Mouse (Mus musculus): Measurements from ENCODE around the gene Kcnn1.

Kcnn1 gene

DNA sequence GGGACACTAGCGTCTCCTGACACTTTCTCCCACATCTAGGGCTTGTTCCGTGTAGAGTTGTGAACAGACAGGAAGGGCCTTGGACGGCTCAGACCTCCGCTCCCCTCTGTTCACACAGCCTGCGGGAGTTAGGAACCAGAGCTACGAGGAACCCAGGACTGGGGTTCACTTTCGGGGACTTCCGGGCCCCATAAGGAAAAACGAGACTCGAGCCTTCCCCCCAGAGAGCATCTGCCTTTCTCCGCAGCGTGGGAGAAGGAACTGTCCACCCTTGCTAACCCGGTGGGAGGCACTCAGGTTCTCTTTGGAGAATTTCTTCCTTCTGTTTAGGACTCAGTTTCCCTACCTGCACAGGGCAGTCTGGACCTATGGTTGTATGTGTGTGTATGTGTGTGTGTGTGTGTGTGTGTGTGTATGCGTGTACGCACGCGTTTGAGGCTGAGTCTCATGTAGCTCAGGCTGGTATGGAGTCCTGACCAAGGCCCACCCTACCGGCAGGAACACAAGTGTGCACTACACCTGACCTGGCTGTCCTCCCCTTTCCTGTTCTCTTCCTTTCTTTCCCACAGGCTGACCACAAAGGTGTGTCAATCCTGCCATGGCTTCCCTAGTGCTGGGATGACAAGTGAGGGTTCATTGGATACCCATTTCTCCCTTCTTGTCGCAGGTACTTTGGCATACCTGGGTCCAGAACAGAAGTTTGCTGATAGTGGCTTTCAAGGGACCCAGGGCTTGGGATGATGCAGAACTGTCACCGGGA is 30.0 kb upstream of the Kcnn1 start:
- no peak for DNase-seq

DNA sequence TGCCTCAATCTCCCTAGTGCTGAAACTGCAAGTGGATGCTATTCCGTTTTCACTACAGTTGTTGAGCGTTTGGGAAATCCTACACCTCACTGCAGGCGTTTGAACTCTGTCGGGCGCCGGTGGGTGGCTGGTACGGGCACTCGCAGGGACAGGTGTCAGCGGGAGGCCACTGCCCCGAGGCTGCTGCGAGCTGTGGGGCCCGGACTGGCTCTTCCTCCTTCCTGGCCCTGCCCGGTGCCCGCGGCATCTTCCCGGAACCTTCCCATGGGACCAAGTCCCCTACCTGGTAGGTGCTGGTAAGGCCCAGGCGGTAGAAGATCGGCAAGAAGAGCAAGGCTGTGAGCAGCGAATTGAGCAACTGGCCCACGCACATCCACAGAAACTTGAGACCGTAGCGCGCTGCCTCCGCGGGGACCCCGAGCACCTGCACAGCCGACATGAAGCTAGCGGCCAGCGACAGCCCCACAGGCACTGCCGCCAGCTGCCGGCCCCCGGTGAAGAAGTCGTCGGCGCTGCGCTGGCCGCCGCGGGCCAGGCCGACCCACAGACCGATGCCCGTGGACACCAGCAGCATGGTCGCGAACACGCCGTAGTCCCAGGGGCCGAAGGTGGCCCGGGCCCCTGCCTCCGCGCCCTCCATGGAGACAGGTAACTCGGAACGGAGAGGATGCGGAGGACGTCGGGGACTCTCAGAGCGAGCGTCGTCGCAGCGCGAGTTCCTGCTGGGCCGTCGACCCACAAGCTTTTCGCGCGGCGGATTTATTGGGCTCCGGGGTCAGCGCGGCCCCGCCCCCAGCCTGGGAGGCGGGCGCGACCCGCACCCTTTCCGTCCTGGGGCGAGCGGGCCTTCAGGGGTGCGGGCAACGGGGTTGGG is 29.2 kb upstream of the Kcnn1 start, which contains the start of gene Slc5a5:
Slc5a5 (minus strand) TSS at position 736 of the 874 bp plus-strand sequence.
- peak in 1 of 2 experiments; percentile 39 for DNase-seq

DNA sequence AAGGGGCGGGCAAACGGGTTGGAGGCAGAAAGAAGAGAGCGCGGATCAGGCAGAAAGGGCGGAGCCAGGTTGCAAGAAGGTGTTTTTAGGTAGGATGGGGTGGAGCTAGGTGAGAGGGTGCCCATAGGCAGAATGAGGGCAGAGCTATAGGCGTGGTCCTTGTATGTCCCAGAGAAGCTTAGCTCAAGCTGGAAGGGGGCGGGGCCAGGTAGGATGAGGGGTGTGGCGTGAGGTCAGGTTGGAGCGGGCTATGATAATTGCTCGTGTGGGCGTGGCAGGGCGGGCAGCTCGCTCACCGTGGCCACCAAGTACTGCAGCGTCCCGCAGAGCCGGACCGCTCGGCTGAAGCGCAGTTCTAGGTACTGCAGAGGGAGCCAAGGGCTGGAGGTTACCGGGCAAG is 28.3 kb upstream of the Kcnn1 start:
- peak in 1 of 2 experiments; percentile 42 for DNase-seq

DNA sequence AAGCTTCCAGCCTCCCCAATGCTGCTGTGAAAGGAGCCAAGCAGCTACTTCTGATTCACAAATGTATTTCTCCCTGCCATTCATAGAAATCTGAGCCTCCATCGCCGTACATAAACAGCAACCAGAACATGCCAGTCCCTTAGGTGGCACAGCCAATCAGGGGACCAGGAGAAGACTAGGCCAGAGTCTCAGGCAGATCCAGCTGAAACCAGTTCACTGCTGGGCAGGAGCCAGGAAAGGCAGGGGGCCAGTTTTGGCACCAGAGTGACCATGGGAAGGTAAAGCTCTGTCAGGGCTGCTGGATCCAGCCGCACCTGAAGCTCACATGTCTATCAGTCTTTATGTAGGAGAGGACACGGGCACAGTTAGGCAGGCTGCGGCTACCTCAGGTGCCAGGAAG is 27.6 kb upstream of the Kcnn1 start:
- DNase-seq, result peak in 1 of 2 experiments; percentile 42

DNA sequence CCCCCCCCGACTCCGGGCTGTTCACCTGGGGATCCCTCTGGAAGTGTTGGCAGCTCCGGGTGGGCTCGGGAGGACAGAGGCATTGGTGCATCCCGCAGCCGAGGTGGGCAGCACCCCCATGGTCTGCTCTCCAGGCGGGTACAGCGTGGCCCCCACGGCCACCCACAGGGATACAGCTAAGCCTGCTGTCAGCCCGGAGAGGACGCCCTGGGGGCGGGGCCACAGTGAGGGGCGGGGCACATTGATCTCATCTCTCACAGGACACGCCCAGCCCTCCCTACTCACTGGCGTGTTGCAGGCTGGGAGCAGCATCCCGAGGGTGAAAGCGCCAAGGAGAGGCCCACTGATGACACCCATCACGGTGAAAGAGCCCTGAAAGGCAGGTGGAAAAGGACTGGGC is 24.6 kb upstream of the Kcnn1 start:
- DNase-seq, result peak in 1 of 2 experiments; percentile 52

DNA sequence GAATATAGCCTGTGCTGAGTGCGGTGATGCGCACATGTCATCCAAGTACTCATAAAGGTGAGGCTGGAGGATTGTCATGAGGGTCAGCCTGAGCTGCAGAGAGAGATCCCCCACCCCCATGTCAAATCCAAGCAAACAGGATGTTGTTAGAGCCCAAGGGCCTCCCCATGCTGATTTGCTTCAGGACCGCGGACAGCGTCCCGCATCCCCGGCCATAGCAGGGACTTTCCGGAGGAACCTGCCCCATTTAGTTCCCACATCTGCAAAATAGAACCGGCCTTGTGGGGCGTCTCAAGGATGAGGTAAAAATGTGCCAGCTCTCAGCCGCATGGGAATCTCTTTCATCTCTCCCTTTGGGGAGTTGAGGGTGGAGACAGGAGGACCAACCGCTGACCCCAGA is 22.6 kb upstream of the Kcnn1 start:
- peak in 1 of 2 experiments; percentile 6 for DNase-seq

DNA sequence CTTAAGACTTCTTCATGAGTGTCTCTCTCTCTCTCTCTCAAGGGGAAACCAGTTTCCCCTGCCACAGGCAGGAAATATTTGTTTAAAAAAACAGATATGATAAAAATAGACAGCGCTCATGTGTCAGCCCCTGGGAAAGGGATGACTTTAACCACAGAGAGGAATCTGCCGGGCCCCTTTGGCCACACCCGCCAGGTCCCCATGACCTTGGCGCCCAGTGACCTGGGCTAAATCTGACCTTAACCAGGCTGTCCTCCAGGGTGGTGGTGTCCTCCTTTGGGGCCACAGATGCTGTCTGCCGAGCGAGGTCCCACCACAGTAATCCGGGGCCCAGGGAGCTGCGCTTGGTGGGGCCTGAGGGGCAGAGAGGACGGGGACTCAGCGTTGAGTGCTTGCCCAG is 21.6 kb upstream of the Kcnn1 start:
- peak in 1 of 2 experiments; percentile 11 for DNase-seq

DNA sequence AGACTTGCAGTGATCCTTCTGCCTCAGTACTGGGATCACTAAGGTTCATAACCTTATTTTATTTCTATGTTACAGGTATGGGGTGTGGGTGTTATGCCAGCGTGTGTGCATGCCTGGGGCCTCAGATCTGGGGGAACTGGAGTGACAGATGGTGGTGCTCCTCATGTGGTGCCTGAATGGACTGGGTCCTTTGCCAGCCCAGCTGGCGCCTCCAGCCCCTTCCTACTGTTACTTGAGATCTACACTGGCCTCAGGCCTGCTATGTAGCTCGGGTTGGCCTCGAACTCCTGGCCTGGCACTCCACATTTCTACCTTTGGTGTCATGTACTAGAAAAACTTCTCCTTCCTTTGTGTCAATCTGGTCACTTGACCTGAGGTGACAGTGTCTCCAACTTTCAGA is 21.1 kb upstream of the Kcnn1 start:
- peak; percentile 67 to 77 for DNase-seq

DNA sequence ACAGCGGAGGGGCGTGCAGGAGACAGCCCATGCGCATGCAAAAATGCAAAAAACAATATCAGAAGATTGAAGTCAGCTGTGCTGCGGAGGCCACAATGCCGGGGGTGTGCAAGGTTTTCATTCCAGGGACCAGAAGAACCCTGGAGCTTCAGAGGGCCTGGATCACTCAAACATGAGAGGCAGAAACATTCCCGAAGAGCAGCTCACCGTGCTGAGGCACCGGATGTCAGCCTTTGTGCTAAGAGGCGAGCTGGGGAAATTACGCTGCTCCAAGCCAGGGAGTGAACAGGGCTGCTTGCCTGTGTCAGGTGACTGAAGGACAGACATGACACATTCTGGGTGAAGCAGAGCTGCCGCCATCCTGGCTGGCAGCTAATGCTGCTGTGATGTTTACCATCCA is 17.5 kb upstream of the Kcnn1 start:
- DNase-seq, result peak; percentile 42 to 46

DNA sequence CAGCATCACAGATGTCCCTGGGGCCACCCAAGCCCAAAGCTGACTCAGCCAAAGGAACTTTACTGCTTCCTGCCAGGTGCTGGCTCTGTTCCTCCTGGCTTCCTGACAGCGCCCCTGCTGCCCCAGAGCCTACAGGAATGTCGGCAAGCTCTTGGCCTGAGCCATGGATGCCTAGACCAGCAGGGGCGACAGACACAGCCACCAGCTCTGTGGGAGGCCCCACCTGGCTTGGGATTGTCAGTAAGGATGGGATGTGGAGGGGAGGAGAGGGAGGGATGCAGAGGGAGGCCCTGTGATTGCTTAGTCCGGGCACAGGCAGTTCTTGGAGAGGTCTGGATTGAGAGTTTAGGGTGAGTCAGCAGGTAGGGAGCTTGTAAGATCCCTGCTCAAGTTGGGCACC is 17.1 kb upstream of the Kcnn1 start:
- peak; percentile 92 to 95 for DNase-seq

DNA sequence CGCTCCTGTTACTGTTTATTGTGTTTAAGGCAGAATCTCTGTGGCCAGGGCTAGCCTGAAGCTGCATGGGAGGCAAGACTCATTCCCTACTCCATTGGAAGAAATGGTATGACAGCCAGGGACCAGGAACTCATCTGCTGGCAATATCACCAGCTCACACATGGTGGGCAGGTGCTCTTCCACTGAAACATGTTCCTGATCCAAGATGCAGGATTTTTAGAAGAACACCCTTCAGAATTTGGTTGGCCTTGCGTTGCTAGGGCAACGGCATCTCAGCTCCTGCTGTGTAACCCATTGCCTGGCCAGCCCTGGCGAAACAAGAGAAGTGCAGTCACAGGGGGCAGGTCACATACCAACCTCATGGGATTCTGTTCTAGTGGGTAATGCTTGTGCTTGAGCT is 16.4 kb upstream of the Kcnn1 start:
- peak; percentile 67 to 69 for DNase-seq

DNA sequence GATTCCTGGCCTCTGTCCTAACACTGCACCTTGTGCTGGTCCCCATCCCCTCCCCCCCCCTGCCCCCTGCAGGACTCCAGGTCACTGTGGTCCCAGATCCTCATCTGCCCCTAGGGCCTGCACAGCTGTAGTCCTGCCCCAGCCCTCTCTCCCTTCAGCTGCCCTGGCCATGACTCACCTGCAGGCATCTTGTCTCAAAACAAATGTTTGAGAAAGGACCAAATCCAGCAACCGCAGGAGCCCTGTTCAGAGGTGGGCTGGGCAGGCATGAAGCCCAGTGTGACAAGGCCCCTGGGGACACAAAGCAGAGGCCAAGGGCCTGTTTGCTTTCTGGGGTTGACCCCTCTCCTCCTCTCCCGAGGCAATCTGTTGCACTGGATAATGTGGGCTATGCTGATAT is 15.1 kb upstream of the Kcnn1 start:
- peak; percentile 15 to 20 for DNase-seq

DNA sequence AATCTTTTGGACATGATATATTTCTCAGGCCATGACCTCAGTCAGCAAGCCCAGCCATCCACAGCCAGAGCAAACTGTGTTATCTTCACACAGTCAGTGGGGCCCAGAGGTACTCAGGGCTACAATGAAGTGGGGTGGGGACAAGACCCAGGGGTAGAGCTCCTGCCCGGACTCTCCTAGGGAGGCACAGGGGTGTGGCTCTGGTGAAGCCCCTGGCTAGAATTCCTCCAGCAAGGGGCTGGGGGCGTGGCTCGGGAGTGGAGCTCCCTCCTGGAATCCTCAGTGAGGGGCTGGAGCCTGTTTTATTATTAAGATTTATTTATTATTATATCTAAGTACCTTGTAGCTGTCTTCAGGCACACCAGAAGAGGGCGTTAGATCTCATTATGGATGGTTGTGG is 13.3 kb upstream of the Kcnn1 start:
- DNase-seq, result peak in 1 of 2 experiments; percentile 9

DNA sequence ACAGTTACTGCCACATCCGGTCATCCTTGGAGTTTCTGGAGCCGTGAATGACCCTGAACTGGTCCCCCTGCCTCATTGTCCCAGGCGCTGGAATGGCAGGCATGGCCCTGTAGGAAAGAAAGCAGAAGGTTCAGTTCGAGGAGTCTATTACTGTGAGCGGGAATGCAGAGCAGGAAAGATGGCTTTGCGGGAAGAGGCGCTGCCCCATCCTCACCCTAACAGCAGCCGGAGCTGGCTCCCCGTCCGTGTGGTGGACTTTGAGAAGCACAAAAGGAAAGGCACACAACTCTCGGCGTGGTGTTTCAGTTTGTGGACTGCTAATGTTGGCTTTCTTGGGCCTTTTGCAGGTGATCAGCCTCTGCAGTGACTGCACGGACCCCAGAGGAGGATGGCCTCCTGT is 11.4 kb upstream of the Kcnn1 start:
- DNase-seq, result peak in 1 of 2 experiments; percentile 11

DNA sequence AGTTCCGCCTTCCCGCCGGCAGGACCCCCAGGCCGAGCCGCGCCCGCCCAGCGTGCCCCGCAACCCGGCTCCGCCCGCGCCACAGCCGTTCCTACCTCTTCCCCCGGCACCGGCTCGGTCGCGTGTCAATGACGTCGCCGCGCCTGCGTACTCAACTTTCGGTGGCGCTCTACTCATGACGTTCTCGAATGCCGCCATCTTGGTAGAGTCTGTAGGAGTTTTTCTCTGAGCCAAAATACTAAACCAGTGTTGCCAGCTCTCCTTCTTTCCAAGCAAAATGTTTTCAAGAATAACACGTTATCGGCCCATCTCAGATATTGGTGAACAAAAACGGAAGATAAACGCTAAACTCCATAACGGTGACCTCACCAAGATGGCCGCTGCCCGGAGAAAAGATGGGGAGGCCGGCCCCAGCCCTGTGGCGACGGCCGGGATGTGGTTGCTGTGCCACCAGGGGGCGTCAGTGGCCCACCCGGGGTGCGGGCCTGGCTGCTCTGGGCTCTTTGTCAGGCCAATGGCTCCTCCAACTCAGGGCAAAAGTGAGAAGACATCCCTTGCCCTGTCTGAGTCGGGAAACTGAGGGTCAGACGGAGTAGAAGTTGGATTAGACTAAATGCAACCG is 10.4 kb upstream of the Kcnn1 start, which contains the start of gene Ccdc124:
Ccdc124 (minus strand) TSS at position 572 of the 622 bp plus-strand sequence.
- peak; percentile 98 for DNase-seq

DNA sequence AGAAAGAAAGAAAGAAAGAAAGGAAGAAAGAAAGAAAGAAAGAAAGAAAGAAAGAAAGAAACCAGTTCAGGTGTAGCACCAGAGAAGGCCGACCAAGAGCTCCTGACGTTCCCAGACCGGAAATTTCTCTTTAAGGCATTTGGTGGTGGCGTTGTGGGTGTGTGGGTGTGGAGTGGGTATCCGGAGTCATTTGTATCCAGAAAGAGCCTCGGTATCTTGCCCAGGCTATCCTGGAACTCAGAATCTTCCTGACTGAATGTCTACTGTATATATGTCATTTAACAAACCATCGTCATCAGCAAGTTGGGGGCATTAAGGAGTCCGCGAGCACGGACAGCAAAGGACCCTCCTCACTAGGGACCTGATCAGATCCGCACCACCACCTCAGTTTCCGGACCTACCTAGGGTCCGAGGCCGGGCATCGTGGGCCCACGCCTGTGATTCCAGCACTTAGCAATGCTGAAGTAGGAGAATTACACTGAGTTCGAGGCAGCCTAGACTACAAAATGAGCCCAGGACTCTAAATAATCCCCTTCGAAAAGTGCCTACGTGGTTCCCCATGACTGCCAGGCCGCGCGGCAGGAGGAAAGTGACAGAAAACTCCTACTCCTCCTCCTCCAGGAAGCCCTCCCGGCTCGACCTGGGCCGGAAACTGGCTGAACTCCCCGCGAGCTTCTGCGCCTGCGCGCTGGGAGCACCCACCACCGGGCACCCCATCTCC is 9.7 kb upstream of the Kcnn1 start:
- DNase-seq, result no peak

DNA sequence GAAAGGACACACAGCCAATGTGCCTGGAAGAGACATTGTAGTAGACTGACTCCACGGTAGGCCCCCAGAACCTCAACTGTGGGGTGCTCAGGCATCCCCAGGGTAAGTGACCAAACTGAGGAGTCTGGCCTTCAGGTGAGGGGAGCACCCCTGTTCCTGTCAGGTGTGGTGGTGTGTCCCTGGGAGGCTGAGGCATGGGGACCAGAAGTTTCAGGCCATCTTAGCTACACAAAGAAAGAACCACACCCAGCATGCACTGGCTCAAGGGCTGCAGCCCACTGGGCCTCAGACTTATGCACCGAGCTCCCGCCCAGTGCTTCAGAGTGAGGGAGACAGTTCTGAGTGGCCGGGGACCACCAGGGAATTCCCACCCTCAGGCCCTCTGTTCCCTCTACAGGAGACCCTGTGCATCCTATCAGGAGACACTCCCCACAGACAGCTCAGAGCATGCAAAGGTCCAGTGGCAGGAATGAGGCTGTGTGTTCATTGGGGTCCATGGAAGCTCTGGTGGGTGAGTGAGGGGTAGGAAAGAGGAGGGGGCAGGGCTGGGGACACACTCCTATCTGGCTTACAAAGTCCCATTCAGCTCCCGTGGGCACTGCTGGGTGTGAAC is 8.2 kb upstream of the Kcnn1 start:
- no peak for DNase-seq

DNA sequence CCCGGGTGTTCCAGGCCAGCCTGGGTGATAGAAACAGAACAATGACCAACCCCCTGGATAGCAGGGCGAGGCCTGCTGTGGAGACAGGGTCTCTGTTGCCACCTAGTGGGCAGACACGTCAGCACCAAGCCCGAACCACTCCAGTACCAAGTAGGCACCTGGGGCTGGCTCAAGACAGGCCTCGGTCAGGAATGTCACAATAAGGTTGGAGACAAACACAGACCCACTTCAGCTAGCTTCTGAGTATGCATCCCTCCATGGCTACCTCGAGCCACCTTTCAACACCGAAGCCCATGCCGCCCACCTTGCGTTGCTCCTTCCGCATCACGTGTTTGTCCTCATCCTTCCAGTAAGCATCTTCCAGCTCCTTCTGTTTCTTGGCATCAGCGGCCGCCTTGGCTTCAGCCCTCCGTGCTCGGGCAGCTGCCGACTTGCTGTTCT is 6.6 kb upstream of the Kcnn1 start:
- DNase-seq, result peak; percentile 88 to 89

DNA sequence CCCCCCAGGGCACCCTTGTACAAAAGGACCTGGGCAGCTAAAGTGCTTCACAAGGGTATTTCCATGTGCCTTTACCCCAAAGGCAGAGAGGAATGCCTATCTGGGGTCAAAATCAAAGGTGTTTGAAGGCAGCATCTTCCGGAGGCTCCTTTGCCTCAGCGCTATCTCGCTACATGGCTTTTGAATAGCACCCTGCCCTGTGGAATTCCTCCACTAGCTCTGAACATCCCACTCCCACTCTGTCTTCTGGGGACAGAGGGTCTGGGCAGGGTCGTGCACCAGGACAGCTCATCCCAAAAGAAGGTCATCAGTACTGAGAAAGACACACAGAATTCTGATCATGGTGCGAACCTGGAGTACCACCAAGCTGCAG is 6.1 kb upstream of the Kcnn1 start:
- DNase-seq, result no peak

DNA sequence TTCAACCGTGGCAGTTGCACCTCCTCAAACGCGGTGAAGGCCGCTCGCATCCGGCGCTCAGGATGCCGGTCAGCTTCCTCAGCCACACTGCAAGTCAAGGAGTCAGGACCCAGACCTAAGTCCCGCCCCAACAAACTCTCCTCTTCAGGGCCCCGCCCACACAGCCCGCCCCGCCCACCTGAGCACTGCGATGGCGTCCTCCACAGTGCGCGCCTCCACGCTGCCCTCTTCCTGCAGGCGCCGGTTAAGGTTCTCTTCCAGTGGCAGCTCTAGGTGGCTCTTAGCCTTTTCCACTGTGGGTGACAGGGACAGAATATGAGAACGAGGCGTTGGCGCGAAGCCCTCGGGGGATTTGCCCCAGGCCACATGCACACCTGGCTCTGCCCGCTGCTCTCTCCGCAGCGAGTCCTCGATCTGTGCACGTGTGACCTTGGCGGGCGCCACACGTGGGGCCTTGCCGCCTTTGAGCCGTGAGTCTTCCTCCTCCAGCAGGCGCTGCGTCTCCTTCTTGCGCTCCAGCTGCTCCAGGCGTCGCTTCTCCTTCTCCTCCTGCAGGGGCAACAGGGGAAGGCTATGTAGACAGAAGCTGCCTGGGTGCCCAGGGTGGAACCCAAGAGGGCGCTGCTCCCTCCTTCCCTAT is 5.6 kb upstream of the Kcnn1 start:
- peak; percentile 50 to 60 for DNase-seq

DNA sequence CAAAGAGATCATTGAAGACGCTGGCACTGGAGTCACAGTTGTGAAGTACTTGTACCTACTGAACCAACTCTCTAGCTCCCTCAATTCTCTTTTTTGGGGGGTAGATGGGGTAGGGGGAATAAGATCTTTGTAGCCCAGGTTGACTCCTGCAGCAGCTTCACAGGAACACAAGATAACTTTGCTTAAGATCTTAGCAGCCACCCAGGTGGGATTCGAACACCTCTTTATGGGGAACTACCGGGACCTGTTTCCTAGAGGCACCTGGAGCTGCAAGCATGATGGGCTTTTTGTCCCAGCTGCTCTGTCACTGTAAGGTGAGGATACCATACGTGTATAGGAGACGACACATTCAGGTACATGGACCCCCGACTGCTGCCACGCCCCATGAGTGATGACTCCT is 3.5 kb upstream of the Kcnn1 start:
- no peak for DNase-seq
